Mouse (Mus musculus): Measurements from ENCODE around the gene Galnt6. TPM values are rescaled to one million over a fixed set of nuclear protein-coding genes. Genes with fewer than 3 reads are reported as not detected.

The Galnt6 gene
- polyA plus RNA-seq, 1 experiment from 2014 or later = 3.0 TPM

DNA sequence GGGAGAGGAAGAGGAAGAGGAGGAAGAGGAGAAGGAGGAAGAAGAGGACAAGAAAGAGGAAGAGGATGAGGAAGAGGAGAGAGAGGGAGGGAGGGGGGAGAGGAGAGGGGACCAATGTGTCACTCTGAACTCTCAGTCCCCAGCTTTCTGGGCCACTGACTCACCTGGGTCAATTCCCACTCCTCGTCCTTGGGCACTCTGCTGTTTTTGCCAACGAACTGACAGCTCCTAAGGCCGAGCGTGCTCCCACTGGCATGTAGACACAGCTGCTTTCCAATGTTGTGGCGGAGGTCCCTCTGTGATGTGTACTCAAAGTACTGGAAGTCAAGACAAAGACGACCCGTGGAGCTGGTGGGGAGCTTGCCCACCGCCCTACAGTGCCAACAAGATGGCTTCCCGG is 34.8 kb downstream of the Galnt6 start:
- 91% methylated on average over 9 of the region's 9 CpGs for WGBS
- Histone ChIP-seq H3K27me3 (ENCODE audit: control insufficient read depth, insufficient read depth, low read length) (no peaks in the 10 kb centered on the region), H3K27ac (ENCODE audit: low read length) (no peak overlapping the region), H3K4me3 (ENCODE audit: low read depth, low read length) (no peak overlapping the region), H3K9me3 (ENCODE audit: control insufficient read depth, low read depth, low read length) (peaks cover 11% of the 10 kb centered on the region), H3K9ac (replicated peaks; ENCODE audit: low read depth, low read length) (no peak overlapping the region), H3K4me2 (replicated peaks; ENCODE audit: low read depth, low read length) (no peak overlapping the region), H3K36me3 (ENCODE audit: control insufficient read depth, insufficient read depth, low read length) (no peaks in the 10 kb centered on the region), H3K4me1 (ENCODE audit: control insufficient read depth, insufficient read depth, low read length) (no peaks in the 10 kb centered on the region)
- no peak for ATAC-seq (ENCODE audit: insufficient number of reproducible peaks, insufficient read depth, low FRiP score, low read depth)

DNA sequence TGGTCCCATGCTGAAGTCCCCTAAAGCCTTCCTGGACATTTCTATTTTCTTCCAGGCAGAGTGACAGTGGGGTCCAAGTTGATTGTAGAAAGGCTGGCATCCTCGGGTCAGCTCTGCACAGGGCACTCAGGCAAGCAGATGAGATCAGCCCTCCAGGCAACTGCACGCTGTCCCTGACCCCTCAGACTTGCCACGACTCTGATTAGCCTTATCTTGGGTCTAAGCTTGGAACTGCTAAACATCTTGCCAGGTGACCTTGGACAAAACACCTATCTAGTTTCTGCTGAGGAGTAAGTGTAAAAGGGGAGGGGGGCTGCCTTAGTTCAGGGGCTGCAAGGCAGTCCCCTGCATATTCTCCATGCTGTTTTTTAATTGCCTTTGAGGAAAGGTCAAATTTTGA is 37.2 kb downstream of the Galnt6 start:
- H3K9me3 ChIP-seq (ENCODE audit: control insufficient read depth, low read depth, low read length) = peaks cover 11% of the 10 kb centered on the region
- H3K27ac ChIP-seq (ENCODE audit: low read length) = no peak overlapping the region
- H3K4me1 ChIP-seq (ENCODE audit: control insufficient read depth, insufficient read depth, low read length) = peaks cover 5% of the 10 kb centered on the region
- no peak overlapping the region for H3K9ac ChIP-seq (replicated peaks; ENCODE audit: low read depth, low read length)
- no peak overlapping the region for H3K4me2 ChIP-seq (replicated peaks; ENCODE audit: low read depth, low read length)
- ATAC-seq (ENCODE audit: insufficient number of reproducible peaks, insufficient read depth, low FRiP score, low read depth) = no peak
- no peaks in the 10 kb centered on the region for H3K36me3 ChIP-seq (ENCODE audit: control insufficient read depth, insufficient read depth, low read length)
- 73% methylated on average over 3 of the region's 3 CpGs for WGBS
- no peak overlapping the region for H3K4me3 ChIP-seq (ENCODE audit: low read depth, low read length)
- no peaks in the 10 kb centered on the region for H3K27me3 ChIP-seq (ENCODE audit: control insufficient read depth, insufficient read depth, low read length)

DNA sequence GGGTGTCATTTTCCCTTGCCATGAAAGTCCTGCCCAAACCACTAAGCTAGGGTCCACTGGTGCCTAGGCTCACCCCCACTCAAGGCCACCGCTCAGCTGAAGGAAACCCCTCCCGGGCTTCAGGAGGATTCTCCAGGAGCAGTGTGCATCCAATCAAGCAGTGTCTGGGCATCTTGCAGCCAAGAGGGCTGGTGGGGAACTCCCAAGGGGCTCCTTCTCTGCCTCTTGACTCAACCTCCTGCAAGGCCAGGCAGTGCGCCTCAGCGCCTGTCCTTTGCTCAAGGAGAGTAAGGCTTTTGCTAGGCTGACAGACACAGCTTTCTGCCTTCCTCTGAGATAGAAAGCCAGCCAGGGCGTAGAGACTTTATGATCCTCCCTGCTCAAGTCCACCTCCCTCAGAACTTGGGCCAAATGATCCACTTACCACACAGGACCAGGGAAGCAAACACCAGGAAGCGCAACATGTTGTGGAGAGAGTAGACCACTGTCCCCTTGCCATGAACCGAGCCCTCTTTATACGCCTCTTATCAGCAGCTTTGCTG is 41.7 kb downstream of the Galnt6 start, which contains the start of gene Cela1:
Cela1 (minus strand) TSS at position 492 of the 542 bp plus-strand sequence.
- H3K36me3 ChIP-seq (ENCODE audit: control insufficient read depth, insufficient read depth, low read length) = no peaks in the 10 kb centered on the region
- no peak for ATAC-seq (ENCODE audit: insufficient number of reproducible peaks, insufficient read depth, low FRiP score, low read depth)
- 0 out of 2 replicates have a peak within 1 kb of the TSS, but pooled peaks have one; percentile 16 for H3K4me2 ChIP-seq (replicated peaks; ENCODE audit: low read depth, low read length)
- no peak within 1 kb of the TSS for H3K9ac ChIP-seq (replicated peaks; ENCODE audit: low read depth, low read length)
- 69% methylated on average over 8 of the region's 8 CpGs for WGBS
- H3K27me3 ChIP-seq (ENCODE audit: control insufficient read depth, insufficient read depth, low read length) = no peaks in the 10 kb centered on the region
- H3K27ac ChIP-seq (ENCODE audit: low read length) = no peak within 1 kb of the TSS
- H3K9me3 ChIP-seq (ENCODE audit: control insufficient read depth, low read depth, low read length) = peaks cover 11% of the 10 kb centered on the region
- H3K4me3 ChIP-seq (ENCODE audit: low read depth, low read length) = no peak within 1 kb of the TSS
- H3K4me1 ChIP-seq (ENCODE audit: control insufficient read depth, insufficient read depth, low read length) = peaks cover 6% of the 10 kb centered on the region

DNA sequence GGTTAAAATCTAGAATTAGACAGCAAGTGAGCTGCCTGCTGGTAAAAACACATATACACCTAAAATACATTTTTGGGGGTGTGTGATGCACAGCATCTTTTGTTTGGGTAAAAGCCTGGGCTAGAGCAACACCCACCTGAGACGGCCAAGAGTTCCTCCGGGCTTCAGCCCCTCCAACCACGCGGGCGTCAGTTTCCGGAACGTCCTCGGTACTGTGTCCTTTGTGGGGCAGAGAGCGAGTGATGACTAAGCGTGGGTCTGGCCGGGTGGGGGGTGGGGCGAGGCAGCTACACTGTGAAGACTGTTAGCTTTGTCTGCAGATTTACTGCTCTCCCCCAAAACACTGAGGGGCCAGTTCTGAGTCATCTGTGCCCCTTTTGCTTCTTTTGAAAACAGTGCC is 42.2 kb downstream of the Galnt6 start:
- no peak for ATAC-seq (ENCODE audit: insufficient number of reproducible peaks, insufficient read depth, low FRiP score, low read depth)
- Histone ChIP-seq H3K4me1 (ENCODE audit: control insufficient read depth, insufficient read depth, low read length) (peaks cover 6% of the 10 kb centered on the region), H3K27me3 (ENCODE audit: control insufficient read depth, insufficient read depth, low read length) (no peaks in the 10 kb centered on the region), H3K27ac (ENCODE audit: low read length) (no peak overlapping the region), H3K9me3 (ENCODE audit: control insufficient read depth, low read depth, low read length) (peaks cover 11% of the 10 kb centered on the region), H3K4me3 (ENCODE audit: low read depth, low read length) (no peak overlapping the region), H3K9ac (replicated peaks; ENCODE audit: low read depth, low read length) (no peak overlapping the region), H3K36me3 (ENCODE audit: control insufficient read depth, insufficient read depth, low read length) (no peaks in the 10 kb centered on the region), H3K4me2 (replicated peaks; ENCODE audit: low read depth, low read length) (0 out of 2 replicates have a peak overlapping the region, but pooled peaks have one; percentile 16)
- 29% methylated on average over 12 of the region's 12 CpGs for WGBS

DNA sequence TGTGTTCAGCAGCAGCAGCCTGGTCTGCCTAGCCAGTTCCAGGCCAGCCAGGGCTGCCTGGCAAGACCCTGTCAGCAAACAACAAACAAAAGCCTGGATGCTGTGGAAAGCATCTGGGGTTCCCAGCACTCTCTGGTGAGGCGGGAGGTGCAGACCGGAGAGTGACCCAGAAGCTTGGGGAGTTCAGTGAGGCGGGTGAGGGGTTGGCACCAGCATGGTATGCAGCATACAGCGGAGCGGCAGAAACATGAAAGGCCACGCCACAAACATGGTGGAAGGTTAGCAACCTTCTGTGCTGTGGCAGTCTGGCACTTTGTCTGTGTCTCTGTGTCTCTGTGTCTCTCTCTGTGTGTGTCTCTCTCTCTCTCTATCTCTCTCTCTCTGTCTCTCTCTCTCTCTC is 42.7 kb downstream of the Galnt6 start:
- no peaks in the 10 kb centered on the region for H3K27me3 ChIP-seq (ENCODE audit: control insufficient read depth, insufficient read depth, low read length)
- H3K36me3 ChIP-seq (ENCODE audit: control insufficient read depth, insufficient read depth, low read length) = no peaks in the 10 kb centered on the region
- peaks cover 6% of the 10 kb centered on the region for H3K4me1 ChIP-seq (ENCODE audit: control insufficient read depth, insufficient read depth, low read length)
- H3K27ac ChIP-seq (ENCODE audit: low read length) = no peak overlapping the region
- no peak overlapping the region for H3K4me3 ChIP-seq (ENCODE audit: low read depth, low read length)
- H3K9ac ChIP-seq (replicated peaks; ENCODE audit: low read depth, low read length) = no peak overlapping the region
- 80% methylated on average over 6 of the region's 6 CpGs for WGBS
- no peak for ATAC-seq (ENCODE audit: insufficient number of reproducible peaks, insufficient read depth, low FRiP score, low read depth)
- peaks cover 11% of the 10 kb centered on the region for H3K9me3 ChIP-seq (ENCODE audit: control insufficient read depth, low read depth, low read length)
- no peak overlapping the region for H3K4me2 ChIP-seq (replicated peaks; ENCODE audit: low read depth, low read length)

DNA sequence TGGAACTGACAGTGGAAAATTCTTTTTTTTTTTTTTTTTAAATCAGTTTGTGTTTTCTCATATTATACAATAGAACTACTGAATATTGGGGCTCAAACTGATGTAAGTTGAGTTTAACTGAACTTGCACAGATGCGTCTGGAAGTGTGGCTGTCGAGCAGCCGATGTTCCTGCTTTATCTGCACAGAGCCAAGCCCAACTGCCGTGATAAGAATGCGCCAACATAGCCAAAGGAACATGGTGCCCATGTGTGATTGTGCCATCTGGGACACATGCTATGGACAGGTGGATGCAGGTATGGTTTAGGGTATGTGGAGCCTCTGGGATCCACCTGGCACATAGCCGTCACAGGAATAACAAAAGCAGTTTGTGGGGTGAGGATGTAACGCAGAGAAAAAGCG is 43.3 kb downstream of the Galnt6 start:
- Histone ChIP-seq H3K27ac (ENCODE audit: low read length) (no peak overlapping the region), H3K27me3 (ENCODE audit: control insufficient read depth, insufficient read depth, low read length) (no peaks in the 10 kb centered on the region), H3K4me2 (replicated peaks; ENCODE audit: low read depth, low read length) (no peak overlapping the region), H3K4me3 (ENCODE audit: low read depth, low read length) (no peak overlapping the region), H3K4me1 (ENCODE audit: control insufficient read depth, insufficient read depth, low read length) (peaks cover 6% of the 10 kb centered on the region), H3K9me3 (ENCODE audit: control insufficient read depth, low read depth, low read length) (peaks cover 10% of the 10 kb centered on the region), H3K9ac (replicated peaks; ENCODE audit: low read depth, low read length) (no peak overlapping the region), H3K36me3 (ENCODE audit: control insufficient read depth, insufficient read depth, low read length) (no peaks in the 10 kb centered on the region)
- WGBS = 80% methylated on average over 8 of the region's 8 CpGs
- no peak for ATAC-seq (ENCODE audit: insufficient number of reproducible peaks, insufficient read depth, low FRiP score, low read depth)

DNA sequence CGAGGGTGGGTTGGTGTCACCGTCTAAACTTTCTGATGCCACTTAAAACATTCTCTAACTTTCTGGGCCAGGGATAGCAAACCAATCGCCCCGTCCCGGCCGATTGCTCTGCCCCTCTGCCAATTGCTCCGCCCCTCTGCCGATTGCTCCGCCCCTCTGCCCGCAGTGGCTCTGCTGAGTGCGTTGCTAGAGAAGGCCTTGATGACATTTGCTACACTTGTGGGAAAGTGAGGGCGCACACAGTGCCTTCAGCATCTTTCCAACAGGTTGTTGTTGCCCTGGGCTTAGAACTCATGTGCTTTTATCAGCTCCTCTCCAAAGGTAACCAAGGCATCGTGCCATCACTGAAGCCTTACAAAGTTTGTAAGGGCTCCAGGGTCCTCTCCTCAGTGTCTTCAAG is 43.9 kb downstream of the Galnt6 start:
- 22% methylated on average over 13 of the region's 13 CpGs for WGBS
- Histone ChIP-seq H3K4me1 (ENCODE audit: control insufficient read depth, insufficient read depth, low read length) (peaks cover 6% of the 10 kb centered on the region), H3K27me3 (ENCODE audit: control insufficient read depth, insufficient read depth, low read length) (no peaks in the 10 kb centered on the region), H3K9me3 (ENCODE audit: control insufficient read depth, low read depth, low read length) (peaks cover 4% of the 10 kb centered on the region), H3K36me3 (ENCODE audit: control insufficient read depth, insufficient read depth, low read length) (no peaks in the 10 kb centered on the region), H3K9ac (replicated peaks; ENCODE audit: low read depth, low read length) (no peak overlapping the region), H3K27ac (ENCODE audit: low read length) (no peak overlapping the region), H3K4me2 (replicated peaks; ENCODE audit: low read depth, low read length) (no peak overlapping the region), H3K4me3 (ENCODE audit: low read depth, low read length) (no peak overlapping the region)
- ATAC-seq (ENCODE audit: insufficient number of reproducible peaks, insufficient read depth, low FRiP score, low read depth) = no peak

DNA sequence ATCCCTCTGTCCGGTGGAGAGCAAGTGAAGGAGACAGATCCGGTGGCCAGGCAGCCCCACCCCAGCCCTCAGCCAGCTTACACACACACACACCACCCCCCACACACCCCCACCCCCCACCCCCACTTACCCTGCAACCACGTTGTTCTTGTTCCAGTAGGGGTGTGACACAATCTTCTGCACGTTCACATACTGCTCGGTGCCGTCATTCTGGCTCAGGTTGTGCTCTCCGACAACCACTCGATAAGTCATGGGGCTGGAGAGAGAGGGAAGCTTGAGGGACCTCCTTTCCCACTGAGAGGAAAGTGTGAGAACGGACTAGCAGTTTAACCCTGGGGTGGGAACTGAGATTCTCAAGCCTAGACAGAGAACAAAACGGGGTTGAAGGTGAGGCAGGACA is 44.7 kb downstream of the Galnt6 start:
- no peak overlapping the region for H3K4me2 ChIP-seq (replicated peaks; ENCODE audit: low read depth, low read length)
- no peaks in the 10 kb centered on the region for H3K27me3 ChIP-seq (ENCODE audit: control insufficient read depth, insufficient read depth, low read length)
- no peak overlapping the region for H3K9ac ChIP-seq (replicated peaks; ENCODE audit: low read depth, low read length)
- 0 out of 2 replicates have a peak, but pooled peaks have one; percentile 19 for ATAC-seq (ENCODE audit: insufficient number of reproducible peaks, insufficient read depth, low FRiP score, low read depth)
- H3K4me3 ChIP-seq (ENCODE audit: low read depth, low read length) = no peak overlapping the region
- peaks cover 6% of the 10 kb centered on the region for H3K4me1 ChIP-seq (ENCODE audit: control insufficient read depth, insufficient read depth, low read length)
- WGBS = 49% methylated on average over 10 of the region's 10 CpGs
- no peaks in the 10 kb centered on the region for H3K36me3 ChIP-seq (ENCODE audit: control insufficient read depth, insufficient read depth, low read length)
- no peaks in the 10 kb centered on the region for H3K9me3 ChIP-seq (ENCODE audit: control insufficient read depth, low read depth, low read length)
- H3K27ac ChIP-seq (ENCODE audit: low read length) = no peak overlapping the region

DNA sequence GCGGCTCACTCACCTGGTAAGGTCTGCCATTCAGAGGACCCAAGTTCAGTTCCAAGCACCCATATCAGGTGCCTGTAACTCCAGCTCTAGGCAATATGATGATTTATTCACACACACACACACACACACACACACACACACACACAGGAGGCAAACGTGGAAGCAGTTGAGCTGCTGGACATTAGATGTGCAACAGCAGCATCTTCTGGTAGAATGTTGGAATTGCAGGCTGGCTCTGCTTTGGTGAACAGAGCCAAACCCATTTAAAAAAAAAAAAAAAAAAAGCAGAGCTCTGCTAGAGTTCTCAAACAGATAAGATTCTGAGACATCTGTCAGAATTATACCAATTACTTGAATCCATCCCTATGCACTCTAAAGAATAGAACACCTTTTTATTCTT is 46.1 kb downstream of the Galnt6 start:
- H3K4me3 ChIP-seq (ENCODE audit: low read depth, low read length) = no peak overlapping the region
- ATAC-seq (ENCODE audit: insufficient number of reproducible peaks, insufficient read depth, low FRiP score, low read depth) = no peak
- no peaks in the 10 kb centered on the region for H3K9me3 ChIP-seq (ENCODE audit: control insufficient read depth, low read depth, low read length)
- no peak overlapping the region for H3K4me2 ChIP-seq (replicated peaks; ENCODE audit: low read depth, low read length)
- no peaks in the 10 kb centered on the region for H3K27me3 ChIP-seq (ENCODE audit: control insufficient read depth, insufficient read depth, low read length)
- H3K9ac ChIP-seq (replicated peaks; ENCODE audit: low read depth, low read length) = no peak overlapping the region
- H3K27ac ChIP-seq (ENCODE audit: low read length) = no peak overlapping the region
- 48% methylated on average over 2 of the region's 2 CpGs for WGBS
- H3K4me1 ChIP-seq (ENCODE audit: control insufficient read depth, insufficient read depth, low read length) = peaks cover 6% of the 10 kb centered on the region
- H3K36me3 ChIP-seq (ENCODE audit: control insufficient read depth, insufficient read depth, low read length) = no peaks in the 10 kb centered on the region
